23 mouse cellular contexts compared by ENCODE assay signal in genomic region chr14:11571766-11572394, GRCm38 (mm10). TPM values are rescaled to one million over a fixed set of nuclear protein-coding genes. Genes with fewer than 3 reads are reported as not detected.
DNase-seq lines count a peak whose midpoint lies in the region; ATAC-seq and TF ChIP-seq lines count a peak whose summit lies in the region.
"Had no signal": no experiment of that assay in that cellular context is flagged by ENCODE, and none has a peak within 500 bp of the region (broad histone marks: within the 10 kb centered on the region; RNA-seq: fewer than 3 reads in every experiment).

No protein-coding gene starts in this region.

- no peak for DNase-seq in heart, adult 2 months
- no peak for DNase-seq in heart, adult 8-10 months (ENCODE audit: low spot score)
- no peak for DNase-seq in liver
- peak; percentile 57 for DNase-seq in adrenal gland, postnatal 14 days
- DNase-seq in midbrain, embryonic 11.5 days (ENCODE audit: low spot score, missing footprints), result no peak
- DNase-seq in cerebellum, postnatal 14 days, result no peak
- DNase-seq: cerebellum, adult 18-20 months; cerebellum, postnatal 25 days; heart, postnatal 36 days; kidney, adult 9 months; kidney, postnatal 25 days; lung, postnatal 10 days had no signal

- no peaks in the 10 kb centered on the region for H3K27me3 ChIP-seq in heart, adult 2 months (ENCODE audit: control insufficient read depth, insufficient read depth, low read length)
- H3K27me3 ChIP-seq in liver, embryonic 12.5 days (replicated peaks), result no peaks in the 10 kb centered on the region
- no peaks in the 10 kb centered on the region for H3K27me3 ChIP-seq in midbrain, embryonic 11.5 days (ENCODE audit: control insufficient read depth, insufficient read depth, low read length)
- H3K27me3 ChIP-seq: embryonic facial prominence, embryonic 12.5 days; forebrain, embryonic 13.5 days; heart, embryonic 15.5 days; limb, embryonic 13.5 days had no signal

- peaks cover 3% of the 10 kb centered on the region for H3K79me2 ChIP-seq in heart, adult 2 months (replicated peaks; ENCODE audit: control insufficient read depth, insufficient read depth, low read length)

- H3K4me2 ChIP-seq in liver, embryonic 12.5 days, result no peak overlapping the region
- H3K4me2 ChIP-seq in midbrain, embryonic 11.5 days, result no peak overlapping the region
- H3K4me2 ChIP-seq: embryonic facial prominence, embryonic 12.5 days; forebrain, embryonic 13.5 days; heart, embryonic 15.5 days; hindbrain, embryonic 14.5 days; limb, embryonic 13.5 days had no signal

- peaks cover 17% of the 10 kb centered on the region for H3K4me1 ChIP-seq in heart, adult 2 months (ENCODE audit: control insufficient read depth, insufficient read depth, low read length)
- H3K4me1 ChIP-seq in liver, embryonic 12.5 days, result peaks cover 6% of the 10 kb centered on the region
- peaks cover 9% of the 10 kb centered on the region for H3K4me1 ChIP-seq in midbrain, embryonic 11.5 days (ENCODE audit: control insufficient read depth, insufficient read depth, low read length)

- H3K27ac ChIP-seq in heart, adult 2 months, result no peak overlapping the region
- no peak overlapping the region for H3K27ac ChIP-seq in liver, embryonic 12.5 days
- no peak overlapping the region for H3K27ac ChIP-seq in midbrain, embryonic 11.5 days (ENCODE audit: low read depth, low read length)
- H3K27ac ChIP-seq: embryonic facial prominence, embryonic 12.5 days; forebrain, embryonic 13.5 days; heart, embryonic 15.5 days; hindbrain, embryonic 14.5 days; limb, embryonic 13.5 days; midbrain, embryonic 10.5 days had no signal

- TF ChIP-seq CTCF in heart, adult 2 months (IDR thresholded peaks at IDR 0.05), result no peak

- TF ChIP-seq POLR2A in heart, adult 2 months (IDR thresholded peaks at IDR 0.05; ENCODE audit: insufficient read depth, low read depth, low read length), result no peak

- H3K4me3 ChIP-seq in heart, adult 2 months, result peak overlapping the region; percentile 14; the same call in 1 of the 2 replicates
- no peak overlapping the region for H3K4me3 ChIP-seq in liver, embryonic 12.5 days
- H3K4me3 ChIP-seq in midbrain, embryonic 11.5 days (ENCODE audit: low read depth, low read length), result no peak overlapping the region
- H3K4me3 ChIP-seq: embryonic facial prominence, embryonic 12.5 days; erythroblast, embryonic 14.5 days; forebrain, embryonic 13.5 days; heart, embryonic 15.5 days; limb, embryonic 13.5 days; midbrain, embryonic 10.5 days had no signal

- H3K36me3 ChIP-seq in heart, adult 2 months (ENCODE audit: control insufficient read depth, insufficient read depth, low read length), result peaks cover 4% of the 10 kb centered on the region; the same call in 1 of the 2 replicates
- H3K36me3 ChIP-seq in liver, embryonic 12.5 days, result no peaks in the 10 kb centered on the region
- no peaks in the 10 kb centered on the region for H3K36me3 ChIP-seq in midbrain, embryonic 11.5 days (ENCODE audit: control insufficient read depth, insufficient read depth, low read length)
- H3K36me3 ChIP-seq: embryonic facial prominence, embryonic 12.5 days; heart, embryonic 15.5 days; limb, embryonic 13.5 days; midbrain, embryonic 10.5 days had no signal

- no peaks in the 10 kb centered on the region for H3K9me3 ChIP-seq in liver, embryonic 12.5 days (replicated peaks)
- no peaks in the 10 kb centered on the region for H3K9me3 ChIP-seq in midbrain, embryonic 11.5 days (ENCODE audit: control insufficient read depth, low read length)
- H3K9me3 ChIP-seq: embryonic facial prominence, embryonic 12.5 days; forebrain, embryonic 13.5 days; heart, embryonic 15.5 days; limb, embryonic 13.5 days; midbrain, embryonic 10.5 days had no signal

- intact Hi-C loops in heart, adult 2 months (cut with DNase I), result no loop called here

- H3K9ac ChIP-seq in heart, adult 2 months (ENCODE audit: low read depth, low read length), result no peak overlapping the region
- no peak overlapping the region for H3K9ac ChIP-seq in liver, embryonic 12.5 days
- no peak overlapping the region for H3K9ac ChIP-seq in midbrain, embryonic 11.5 days (ENCODE audit: low read length)
- H3K9ac ChIP-seq: embryonic facial prominence, embryonic 12.5 days; forebrain, embryonic 13.5 days; heart, embryonic 15.5 days; hindbrain, embryonic 14.5 days; limb, embryonic 13.5 days had no signal

- no peak for TF ChIP-seq EP300 in heart, adult 2 months (IDR thresholded peaks at IDR 0.05; ENCODE audit: insufficient read depth, low read depth, low read length)

- 0 out of 2 replicates have a peak, but pooled peaks have one; percentile 37 for ATAC-seq in liver, embryonic 12.5 days
- ATAC-seq in midbrain, embryonic 11.5 days (ENCODE audit: low FRiP score), result no peak
- ATAC-seq: CD4-positive, CD25-positive, alpha-beta regulatory T cell, adult 4 months; forebrain, embryonic 13.5 days; inflammation-experienced regulatory T-cells, adult 6 months had no signal

- 34% methylated on average over 11 of the region's 11 CpGs for WGBS in heart, adult 2 months
- WGBS in liver, embryonic 12.5 days (ENCODE audit: insufficient replicate concordance), result 24% methylated on average over 11 of the region's 11 CpGs
- 80% methylated on average over 11 of the region's 11 CpGs for WGBS in midbrain, embryonic 11.5 days

RNA-seq across cellular contexts. Expression of gene Ptprg, which starts 18.5 kb away (rescaled TPM):
- total RNA-seq in heart, adult 2 months (2021), result 10 to 100 TPM; 54.0 to 57.1 TPM
- polyA plus RNA-seq in heart, adult 2 months (2012; rRNA removed), result 25.1 and 44.0 TPM in 2 replicates
- 10 to 100 TPM; 43.4 to 66.5 (median 48.8) TPM for total RNA-seq in heart, adult 8-10 months (2022)
- polyA plus RNA-seq in liver, embryonic 12.5 days (2016; fragmentation: Nextera tagmentation; extraction: Ambion mirVana), result 3.9 and 4.8 TPM in 2 replicates
- total RNA-seq in adrenal gland, postnatal 14 days (2021), result 99.9 and 101 TPM in 2 replicates
- polyA plus RNA-seq in midbrain, embryonic 11.5 days (2014; fragmentation: Nextera tagmentation; extraction: Ambion mirVana), result 30.1 and 33.7 TPM in 2 replicates
- total RNA-seq: neutrophil, adult 5-6 weeks had no signal
- polyA plus RNA-seq: CD4-positive, CD25-positive, alpha-beta regulatory T cell, adult 4 months; erythroblast, embryonic 14.5 days had no signal
